Mouse (Mus musculus): Measurements from ENCODE around the gene Camta1. TPM values are rescaled to one million over a fixed set of nuclear protein-coding genes. Genes with fewer than 3 reads are reported as not detected.

Gene Camta1
- total and polyA plus RNA-seq, 2 experiments: 2.7 to 6.1 TPM

- no peaks in the 10 kb centered on the region for H3K79me2 ChIP-seq (ENCODE audit: control insufficient read depth, insufficient read depth, low read length)
- H3K4me1 ChIP-seq (ENCODE audit: control insufficient read depth, insufficient read depth, low read length): no peaks in the 10 kb centered on the region
- H3K27ac ChIP-seq (replicated peaks; ENCODE audit: insufficient read depth, low read depth, low read length): no peak overlapping the region
- TF ChIP-seq CTCF (IDR thresholded peaks at IDR 0.05; ENCODE audit: low read depth, low read length): no peak
- no peak for TF ChIP-seq POLR2A (IDR thresholded peaks at IDR 0.05; ENCODE audit: extremely low read depth, insufficient read depth, low read length)
- DNase-seq (ENCODE audit: extremely low read depth, low read depth, low spot score): no peak
- no peak overlapping the region for H3K4me3 ChIP-seq (ENCODE audit: insufficient read depth, low read depth, low read length)
- WGBS: 70% methylated on average over 3 of the region's 3 CpGs
- H3K27me3 ChIP-seq (ENCODE audit: control insufficient read depth, insufficient read depth, low read length): no peaks in the 10 kb centered on the region
- H3K36me3 ChIP-seq (ENCODE audit: control insufficient read depth, insufficient read depth, low read length): no peaks in the 10 kb centered on the region
- no peak overlapping the region for H3K9ac ChIP-seq (ENCODE audit: low read depth, low read length)
Measured at GRCm38 (mm10) chr4:151577961-151578360, 283.7 kb downstream of the Camta1 start.

DNA sequence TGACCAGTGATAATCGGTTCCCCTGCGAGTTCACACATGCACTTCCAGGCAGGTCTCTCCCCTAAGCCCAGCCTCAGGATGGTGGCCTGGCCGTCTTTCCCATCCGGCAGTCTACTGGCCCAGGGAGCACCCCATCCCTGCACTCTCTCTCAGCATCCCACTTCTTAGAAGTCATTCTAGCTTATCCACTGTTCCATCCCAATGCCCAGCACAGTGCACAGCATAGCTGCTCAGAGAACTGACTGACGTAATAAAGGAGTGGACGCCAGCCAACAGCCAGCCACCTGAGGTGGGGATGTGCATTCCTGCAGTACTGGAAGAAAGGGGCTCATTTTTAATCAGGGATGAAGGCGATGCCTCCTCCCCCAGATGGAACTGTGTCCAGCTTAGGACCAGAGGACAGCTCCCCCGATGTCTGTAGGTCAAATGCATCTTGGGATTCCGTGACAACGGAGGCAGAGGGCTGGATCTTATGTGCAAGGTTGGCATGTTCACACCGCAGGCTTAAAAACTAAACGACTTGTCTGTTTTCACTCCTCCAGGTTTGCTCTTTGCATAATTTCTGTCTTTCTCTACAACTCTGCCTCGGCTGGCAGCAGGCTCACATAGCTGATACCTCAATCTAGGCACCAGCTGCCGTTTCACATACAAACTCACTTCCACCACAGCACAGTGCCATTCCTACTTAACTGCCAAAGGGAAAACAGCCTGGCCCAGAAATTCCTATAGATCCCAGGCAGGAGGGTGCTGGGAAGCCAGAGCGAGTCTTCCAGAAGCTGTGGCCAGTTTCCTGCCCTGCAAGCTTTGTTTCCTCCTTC, 285.2 kb downstream of the Camta1 start:
- Histone ChIP-seq H3K36me3 (ENCODE audit: control insufficient read depth, insufficient read depth, low read length) (no peaks in the 10 kb centered on the region), H3K27ac (replicated peaks; ENCODE audit: insufficient read depth, low read depth, low read length) (no peak overlapping the region), H3K79me2 (ENCODE audit: control insufficient read depth, insufficient read depth, low read length) (no peaks in the 10 kb centered on the region), H3K27me3 (ENCODE audit: control insufficient read depth, insufficient read depth, low read length) (no peaks in the 10 kb centered on the region), H3K4me1 (ENCODE audit: control insufficient read depth, insufficient read depth, low read length) (no peaks in the 10 kb centered on the region), H3K9ac (ENCODE audit: low read depth, low read length) (no peak overlapping the region), H3K4me3 (ENCODE audit: insufficient read depth, low read depth, low read length) (no peak overlapping the region)
- no peak for TF ChIP-seq POLR2A (IDR thresholded peaks at IDR 0.05; ENCODE audit: extremely low read depth, insufficient read depth, low read length)
- TF ChIP-seq CTCF (IDR thresholded peaks at IDR 0.05; ENCODE audit: low read depth, low read length): no peak
- WGBS: 75% methylated on average over 15 of the region's 15 CpGs
- no peak for DNase-seq (ENCODE audit: extremely low read depth, low read depth, low spot score)

GRCm38 (mm10) chr4:151572716-151573115, 289.0 kb downstream of the Camta1 start:
- H3K4me1 ChIP-seq (ENCODE audit: control insufficient read depth, insufficient read depth, low read length): no peaks in the 10 kb centered on the region

DNA sequence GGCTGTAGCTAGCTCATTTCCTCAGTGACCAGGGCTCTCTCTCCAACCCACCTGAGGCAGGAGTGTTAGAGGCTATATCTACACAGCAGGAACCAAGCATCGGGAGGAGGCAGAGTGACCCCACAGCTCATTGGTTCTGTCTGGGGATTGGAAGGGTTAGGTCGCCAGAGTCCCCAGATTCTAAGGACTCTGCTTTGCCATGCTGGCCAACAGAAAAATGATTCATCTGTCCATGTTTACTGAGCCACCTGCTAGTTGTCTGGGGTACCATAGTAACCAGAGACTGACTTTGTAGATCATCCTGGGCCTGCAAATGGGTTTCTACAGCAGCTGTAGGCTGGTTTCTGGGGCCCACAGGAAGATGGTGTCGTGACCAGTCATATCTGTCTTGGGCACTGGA, 292.1 kb downstream of the Camta1 start:
- Histone ChIP-seq H3K27me3 (ENCODE audit: control insufficient read depth, insufficient read depth, low read length) (no peaks in the 10 kb centered on the region), H3K36me3 (ENCODE audit: control insufficient read depth, insufficient read depth, low read length) (no peaks in the 10 kb centered on the region), H3K9ac (ENCODE audit: low read depth, low read length) (no peak overlapping the region), H3K79me2 (ENCODE audit: control insufficient read depth, insufficient read depth, low read length) (no peaks in the 10 kb centered on the region), H3K27ac (replicated peaks; ENCODE audit: insufficient read depth, low read depth, low read length) (no peak overlapping the region), H3K4me1 (ENCODE audit: control insufficient read depth, insufficient read depth, low read length) (no peaks in the 10 kb centered on the region), H3K4me3 (ENCODE audit: insufficient read depth, low read depth, low read length) (no peak overlapping the region)
- TF ChIP-seq CTCF (IDR thresholded peaks at IDR 0.05; ENCODE audit: low read depth, low read length): no peak
- no peak for TF ChIP-seq POLR2A (IDR thresholded peaks at IDR 0.05; ENCODE audit: extremely low read depth, insufficient read depth, low read length)
- DNase-seq (ENCODE audit: extremely low read depth, low read depth, low spot score): no peak
- 83% methylated on average over 3 of the region's 3 CpGs for WGBS

More at GRCm38 (mm10) chr4:151572716-151573115, 289.0 kb downstream of the Camta1 start:
- 62% methylated on average over 5 of the region's 5 CpGs for WGBS
- no peak overlapping the region for H3K27ac ChIP-seq (replicated peaks; ENCODE audit: insufficient read depth, low read depth, low read length)
- no peak for TF ChIP-seq CTCF (IDR thresholded peaks at IDR 0.05; ENCODE audit: low read depth, low read length)
- TF ChIP-seq POLR2A (IDR thresholded peaks at IDR 0.05; ENCODE audit: extremely low read depth, insufficient read depth, low read length): no peak
- H3K9ac ChIP-seq (ENCODE audit: low read depth, low read length): no peak overlapping the region
- DNase-seq (ENCODE audit: extremely low read depth, low read depth, low spot score): no peak
- H3K36me3 ChIP-seq (ENCODE audit: control insufficient read depth, insufficient read depth, low read length): no peaks in the 10 kb centered on the region
- no peaks in the 10 kb centered on the region for H3K27me3 ChIP-seq (ENCODE audit: control insufficient read depth, insufficient read depth, low read length)
- H3K79me2 ChIP-seq (ENCODE audit: control insufficient read depth, insufficient read depth, low read length): no peaks in the 10 kb centered on the region
- H3K4me3 ChIP-seq (ENCODE audit: insufficient read depth, low read depth, low read length): no peak overlapping the region

GRCm38 (mm10) chr4:151568887-151569286, 292.8 kb downstream of the Camta1 start:
- Histone ChIP-seq H3K27ac (replicated peaks; ENCODE audit: insufficient read depth, low read depth, low read length) (no peak overlapping the region), H3K4me1 (ENCODE audit: control insufficient read depth, insufficient read depth, low read length) (no peaks in the 10 kb centered on the region), H3K9ac (ENCODE audit: low read depth, low read length) (no peak overlapping the region), H3K27me3 (ENCODE audit: control insufficient read depth, insufficient read depth, low read length) (no peaks in the 10 kb centered on the region), H3K79me2 (ENCODE audit: control insufficient read depth, insufficient read depth, low read length) (no peaks in the 10 kb centered on the region), H3K36me3 (ENCODE audit: control insufficient read depth, insufficient read depth, low read length) (no peaks in the 10 kb centered on the region), H3K4me3 (ENCODE audit: insufficient read depth, low read depth, low read length) (no peak overlapping the region)
- no peak for DNase-seq (ENCODE audit: extremely low read depth, low read depth, low spot score)
- TF ChIP-seq CTCF (IDR thresholded peaks at IDR 0.05; ENCODE audit: low read depth, low read length) (no peak), POLR2A (IDR thresholded peaks at IDR 0.05; ENCODE audit: extremely low read depth, insufficient read depth, low read length) (no peak)
- whole genome bisulfite sequencing: 69% methylated on average over 7 of the region's 7 CpGs

GRCm38 (mm10) chr4:151567105-151567504, 294.6 kb downstream of the Camta1 start:
- H3K27ac ChIP-seq (replicated peaks; ENCODE audit: insufficient read depth, low read depth, low read length): no peak overlapping the region
- WGBS: 69% methylated on average over 4 of the region's 4 CpGs
- no peaks in the 10 kb centered on the region for H3K79me2 ChIP-seq (ENCODE audit: control insufficient read depth, insufficient read depth, low read length)
- no peak for DNase-seq (ENCODE audit: extremely low read depth, low read depth, low spot score)
- no peaks in the 10 kb centered on the region for H3K36me3 ChIP-seq (ENCODE audit: control insufficient read depth, insufficient read depth, low read length)
- H3K27me3 ChIP-seq (ENCODE audit: control insufficient read depth, insufficient read depth, low read length): no peaks in the 10 kb centered on the region
- H3K9ac ChIP-seq (ENCODE audit: low read depth, low read length): no peak overlapping the region
- no peak overlapping the region for H3K4me3 ChIP-seq (ENCODE audit: insufficient read depth, low read depth, low read length)
- TF ChIP-seq POLR2A (IDR thresholded peaks at IDR 0.05; ENCODE audit: extremely low read depth, insufficient read depth, low read length) (no peak), CTCF (IDR thresholded peaks at IDR 0.05; ENCODE audit: low read depth, low read length) (no peak)
- H3K4me1 ChIP-seq (ENCODE audit: control insufficient read depth, insufficient read depth, low read length): no peaks in the 10 kb centered on the region

All from liver, adult 2 months (tissue).